Mouse (Mus musculus) CD4-positive, CD25-positive, alpha-beta regulatory T cell, adult 2 months (primary cell): ENCODE measurements around the gene Itgb7.

Experiments
- DNase-seq: peaks from one replicate; pipeline ENCODE4 v3.0.0-alpha.2; 2012; ENCODE audit warnings: low read depth, low spot score

Gene Itgb7

GRCm38 (mm10) chr15:102195373-102195772 lies 36.4 kb downstream of the Itgb7 start:
- DNase-seq: no peak

DNA sequence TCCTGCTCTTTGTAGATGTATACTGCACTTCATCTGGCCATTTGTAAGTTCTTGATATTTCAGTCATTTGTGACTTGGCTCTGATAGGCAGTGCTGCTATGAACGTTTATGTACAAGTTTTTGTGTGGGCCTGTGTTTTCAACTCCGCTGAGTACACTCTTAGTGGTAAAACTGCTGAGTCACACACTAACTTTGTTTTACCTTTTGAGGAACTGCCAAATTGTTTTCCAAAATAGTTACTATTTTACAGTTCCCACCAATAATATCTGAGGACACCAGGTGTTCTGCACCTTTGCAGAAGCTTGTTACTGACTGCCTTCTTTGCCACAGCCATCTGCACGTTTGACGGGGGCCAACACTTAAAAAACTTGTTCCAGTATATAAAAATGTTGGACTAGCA lies 37.3 kb downstream of the Itgb7 start:
- DNase-seq: no peak

- DNase-seq: no peak
Measured at GRCm38 (mm10) chr15:102193652-102194051, 38.1 kb downstream of the Itgb7 start.

GRCm38 (mm10) chr15:102192820-102193386 lies 38.8 kb downstream of the Itgb7 start:
- no peak for DNase-seq

GRCm38 (mm10) chr15:102192271-102192812 lies 39.4 kb downstream of the Itgb7 start:
- no peak for DNase-seq

DNA sequence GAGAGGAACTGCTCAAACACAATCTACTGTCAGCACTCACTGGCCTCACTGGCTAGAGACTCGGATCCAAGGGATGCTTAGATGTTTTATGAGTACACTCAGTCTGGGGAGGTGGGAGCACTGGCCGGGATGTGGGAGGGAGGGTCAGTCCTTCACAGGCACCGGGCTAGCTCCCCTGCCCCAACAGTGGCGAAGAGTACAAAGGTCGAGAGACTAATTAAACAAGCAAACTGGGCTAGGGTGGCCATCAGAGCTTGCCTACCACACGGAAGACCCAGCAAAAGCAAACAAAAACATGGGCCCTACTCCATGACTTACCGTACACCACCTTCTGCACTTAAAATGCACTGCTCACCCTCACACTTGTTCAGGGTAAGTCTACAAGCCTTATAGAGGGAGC lies 40.0 kb downstream of the Itgb7 start:
- DNase-seq: no peak

DNA sequence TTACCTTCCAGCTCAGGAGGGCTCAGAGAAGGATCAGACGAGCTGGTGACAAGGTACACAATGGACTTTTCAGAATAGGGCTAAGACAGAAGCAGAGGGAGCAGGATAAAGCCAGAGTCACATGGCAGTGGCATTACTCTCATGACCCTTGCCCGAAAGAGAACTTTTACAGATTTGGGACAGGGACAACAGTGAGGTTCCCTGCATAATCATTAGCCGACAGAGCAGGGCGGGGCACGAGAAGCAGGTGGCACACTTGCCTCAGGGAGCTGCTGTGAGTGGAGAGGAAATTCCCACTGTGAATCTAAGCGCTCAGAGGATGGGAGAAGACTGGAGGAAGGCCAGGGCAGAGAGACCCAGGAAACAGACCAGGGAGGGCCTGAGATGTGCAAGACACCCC lies 42.9 kb downstream of the Itgb7 start:
- DNase-seq: no peak

DNA sequence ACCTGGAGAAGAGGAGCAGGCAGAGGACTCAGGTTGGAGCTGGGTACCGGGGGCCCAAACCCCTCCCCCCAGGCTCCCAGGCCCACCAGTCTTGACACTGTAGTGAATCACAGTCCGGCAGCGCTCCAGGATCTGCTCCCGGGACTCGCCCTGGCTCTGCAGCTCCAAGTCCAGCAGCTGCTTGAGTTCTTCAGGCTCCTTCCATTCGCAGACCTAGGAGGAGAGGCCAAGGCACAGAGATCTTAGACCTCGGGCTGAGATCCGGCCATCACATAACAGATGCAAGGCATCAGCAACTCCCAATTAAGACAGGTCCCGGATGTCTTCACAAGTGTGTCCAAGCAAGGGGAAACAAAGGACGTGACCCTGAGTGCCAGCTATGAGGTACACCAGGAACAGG lies 43.6 kb downstream of the Itgb7 start:
- no peak for DNase-seq

DNA sequence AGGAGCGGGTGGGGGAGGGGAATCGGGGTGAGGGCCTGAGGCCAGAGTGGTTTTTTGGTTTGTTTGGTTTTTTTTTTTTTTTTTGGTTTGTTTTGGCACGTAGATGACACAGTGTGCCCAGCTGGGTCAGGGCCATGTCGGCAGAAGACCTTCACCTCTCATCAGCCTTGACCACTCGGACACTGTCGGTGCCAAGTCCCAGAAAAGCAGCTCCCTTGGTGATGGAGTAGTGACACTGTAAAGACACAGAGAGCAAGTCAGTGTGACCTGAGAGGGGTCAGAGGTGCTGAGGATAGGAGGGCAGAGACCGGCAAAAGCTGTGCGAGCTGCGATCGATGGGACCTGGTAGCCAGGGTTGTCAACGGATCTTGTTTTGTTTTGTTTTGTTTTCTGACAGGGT lies 45.5 kb downstream of the Itgb7 start:
- DNase-seq: no peak

GRCm38 (mm10) chr15:102183076-102183475 lies 48.7 kb downstream of the Itgb7 start:
- DNase-seq: no peak

DNA sequence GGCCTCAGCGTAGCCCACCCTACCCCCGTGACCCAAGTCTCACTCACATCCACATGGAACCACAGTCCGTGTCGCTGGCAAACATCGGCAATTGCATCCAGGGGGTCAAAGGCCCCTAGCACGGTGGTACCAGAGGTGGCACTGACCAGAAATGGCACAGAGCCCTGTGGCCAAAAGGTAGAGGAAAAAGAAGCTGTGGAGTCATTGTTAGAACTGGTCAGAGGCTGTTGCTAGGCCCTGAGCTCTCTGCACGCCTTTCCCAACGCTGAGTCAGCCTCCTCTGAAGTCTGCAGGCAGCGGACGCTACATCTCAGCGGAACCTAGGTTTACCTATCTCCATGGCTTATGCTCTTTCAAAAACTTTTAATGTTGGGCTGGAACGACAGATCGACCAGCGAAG lies 51.8 kb downstream of the Itgb7 start:
- DNase-seq: no peak

DNA sequence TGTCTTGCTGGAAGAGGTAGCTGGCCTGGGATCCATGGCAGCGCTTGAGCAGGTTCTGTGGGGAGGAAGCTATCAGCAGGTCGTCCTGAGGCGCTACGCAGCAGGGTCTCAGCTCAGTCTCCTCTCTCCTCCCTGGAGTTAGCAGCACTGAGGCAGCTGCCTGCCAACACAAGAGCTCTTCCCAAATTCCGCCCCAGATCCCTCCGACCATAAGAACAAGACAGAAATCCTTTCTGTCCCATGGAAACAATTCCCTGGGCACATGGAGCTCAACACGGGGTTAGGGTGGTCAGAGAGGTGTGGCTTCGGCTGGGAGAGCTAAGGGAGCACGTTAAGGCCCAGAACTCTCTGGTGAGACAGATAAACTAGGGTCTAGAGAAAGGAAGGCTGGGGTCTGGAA lies 52.6 kb downstream of the Itgb7 start:
- DNase-seq: no peak

DNA sequence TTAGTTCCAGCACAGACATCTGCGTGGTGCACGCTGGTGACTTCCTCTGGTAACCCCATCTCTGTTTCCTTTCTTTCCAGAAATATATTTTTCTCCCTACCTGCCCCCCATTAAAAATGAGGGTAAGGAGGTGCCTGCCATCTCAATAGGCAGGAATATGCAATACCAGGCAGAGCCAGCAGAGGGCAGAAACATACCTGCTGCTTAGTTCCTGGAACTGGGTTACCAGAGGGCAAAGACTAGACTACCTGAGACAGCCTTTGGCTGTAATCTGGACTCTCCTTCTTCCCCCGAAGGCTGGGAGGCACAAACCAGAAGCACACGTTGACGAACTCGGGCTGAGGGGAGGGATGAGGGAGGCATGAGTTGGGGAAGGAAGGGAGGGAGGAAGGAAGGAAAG lies 53.5 kb downstream of the Itgb7 start:
- DNase-seq: peak; percentile 88

GRCm38 (mm10) chr15:102177417-102177816 lies 54.3 kb downstream of the Itgb7 start:
- DNase-seq: no peak

DNA sequence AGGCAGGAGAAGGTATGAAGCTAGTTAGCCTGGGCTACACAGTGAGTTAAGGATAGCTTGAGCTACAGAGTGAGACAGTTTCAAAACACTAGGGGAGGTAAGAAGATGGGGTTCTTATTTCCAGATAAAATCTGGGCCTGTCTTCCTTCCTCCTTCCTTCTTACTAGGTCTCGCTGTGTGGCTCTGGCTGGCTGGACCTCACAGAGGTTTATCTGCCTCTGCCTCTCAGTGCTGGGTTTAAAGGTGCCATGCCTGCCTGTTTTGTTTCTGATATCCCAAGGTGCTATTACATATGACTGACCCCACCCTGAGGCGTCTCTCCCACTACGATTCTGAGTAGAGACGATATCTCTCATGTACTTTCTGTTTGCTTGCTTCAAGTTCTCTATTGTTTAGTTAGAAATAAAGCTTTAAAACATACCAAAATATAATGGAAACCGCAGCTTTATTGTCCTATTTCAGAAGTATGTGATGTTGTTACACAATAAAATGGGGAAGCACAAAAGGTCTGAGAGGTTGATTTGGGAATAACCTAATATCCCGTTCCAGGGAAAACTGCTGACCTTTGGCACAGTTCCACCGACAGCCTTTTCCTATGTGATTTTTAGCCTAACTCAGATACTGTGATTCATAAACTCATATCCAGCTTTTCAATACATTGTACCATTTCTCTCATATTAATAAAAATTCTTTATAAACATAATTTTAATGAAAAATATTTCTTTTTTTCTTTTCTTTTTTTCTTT lies 55.0 kb downstream of the Itgb7 start:
- DNase-seq: no peak

- DNase-seq: no peak
Measured at GRCm38 (mm10) chr15:102175736-102176319, 55.9 kb downstream of the Itgb7 start.

GRCm38 (mm10) chr15:102173581-102173980 lies 58.2 kb downstream of the Itgb7 start:
- no peak for DNase-seq

DNA sequence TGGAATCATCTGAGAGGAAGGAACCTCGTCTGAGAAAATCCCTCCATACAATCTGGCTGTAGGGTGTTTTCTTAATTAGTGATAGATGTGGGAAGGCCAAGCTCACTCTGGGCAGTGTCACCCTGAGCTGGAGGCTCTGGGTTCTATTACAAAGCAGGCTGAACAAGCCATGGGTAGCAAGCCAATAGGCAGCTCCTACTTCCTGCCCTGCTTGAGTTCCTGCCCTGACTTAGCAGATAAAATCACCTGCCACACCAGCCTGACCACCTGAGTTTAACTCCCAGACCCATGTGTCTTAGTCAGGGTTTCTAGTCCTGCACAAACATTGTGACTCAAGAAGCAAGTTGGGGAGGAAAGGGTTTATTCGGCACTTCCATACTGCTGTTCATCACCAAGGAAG lies 62.7 kb downstream of the Itgb7 start:
- DNase-seq: no peak

- no peak for DNase-seq
Measured at GRCm38 (mm10) chr15:102167620-102168021, 64.1 kb downstream of the Itgb7 start.
